Mouse (Mus musculus) kidney, embryonic 14.5 days (tissue): ENCODE results near the gene Gtpbp4. TPM values are rescaled to one million over a fixed set of nuclear protein-coding genes. Genes with fewer than 3 reads are reported as not detected.
A peak's percentile ranks its signal among the peaks of the same experiment; 100 is the strongest.
"Not testable (repeated sequence)": the region's sequence is repeated elsewhere in the genome, so short reads cannot be mapped to it uniquely, and the experiment has no call there.

ENCODE experiments used
- ATAC-seq: fragments of 200-750 bp; cut with Nextera tagmentation; 2 replicates; pipeline ENCODE4 v1.8.0; 2017; ENCODE audit warnings: moderate number of reproducible peaks, mild to moderate bottlenecking, moderate TSS enrichment, moderate library complexity; ENCODE audit not compliant: low FRiP score, low TSS enrichment
- H3K27ac ChIP-seq: fragments of 300-500 bp; sonication (generic); 2 replicates; pipeline ENCODE4 v1.5.1; 2014; ENCODE audit warnings: low read depth, mild to moderate bottlenecking, low read length, moderate library complexity, mixed read lengths
- H3K27me3 ChIP-seq: fragments of 300-500 bp; sonication (generic); 2 replicates; pipeline ENCODE4 v1.6.1; 2014; ENCODE audit warnings: mild to moderate bottlenecking, low read length; ENCODE audit not compliant: control insufficient read depth, insufficient read depth
- H3K36me3 ChIP-seq: fragments of 300-500 bp; sonication (generic); 2 replicates; pipeline ENCODE4 v1.6.1; 2014; ENCODE audit warnings: low read length, mixed read lengths; ENCODE audit not compliant: control insufficient read depth, insufficient read depth
- H3K4me1 ChIP-seq: fragments of 300-500 bp; sonication (generic); 2 replicates; pipeline ENCODE4 v1.6.1; 2014; ENCODE audit warnings: low read length, mixed read lengths; ENCODE audit not compliant: control insufficient read depth, insufficient read depth
- H3K4me2 ChIP-seq: fragments of 300-500 bp; sonication (generic); replicated peaks from 2 replicates; pipeline ENCODE4 v1.6.1; 2014; ENCODE audit warnings: low read depth, mild to moderate bottlenecking, low read length
- H3K4me3 ChIP-seq: fragments of 300-500 bp; sonication (generic); 2 replicates; pipeline ENCODE4 v1.5.1; 2014; ENCODE audit warnings: mild to moderate bottlenecking, low read length
- H3K9ac ChIP-seq: fragments of 300-500 bp; sonication (generic); 2 replicates; pipeline ENCODE4 v1.6.1; 2014; ENCODE audit warnings: low read depth, mild to moderate bottlenecking, low read length, moderate library complexity
- H3K9me3 ChIP-seq: fragments of 300-500 bp; sonication (generic); 2 replicates; pipeline ENCODE4 v1.6.1; 2016; ENCODE audit warnings: low read length; ENCODE audit not compliant: control insufficient read depth
- WGBS: fragments of 180-500 bp; shearing (Covaris S2); extraction: QIAGEN DNeasy Blood & Tissue Kit; methylation state at CpG from one replicate; pipeline ENCODE4 v1.1.7; 2014; 5-methylcytosine and 5-hydroxymethylcytosine counted together
- polyA plus RNA-seq: library from polyadenylated mRNA; unstranded; fragments of >200 nt; fragmentation: Nextera tagmentation; extraction: Ambion mirVana; gene quantifications from 2 replicates; pipeline ENCODE4 v1.2.1, GENCODE M21; 2014

The Gtpbp4 gene
- polyA plus RNA-seq, 1 experiment from 2014 or later, result 102 TPM

DNA sequence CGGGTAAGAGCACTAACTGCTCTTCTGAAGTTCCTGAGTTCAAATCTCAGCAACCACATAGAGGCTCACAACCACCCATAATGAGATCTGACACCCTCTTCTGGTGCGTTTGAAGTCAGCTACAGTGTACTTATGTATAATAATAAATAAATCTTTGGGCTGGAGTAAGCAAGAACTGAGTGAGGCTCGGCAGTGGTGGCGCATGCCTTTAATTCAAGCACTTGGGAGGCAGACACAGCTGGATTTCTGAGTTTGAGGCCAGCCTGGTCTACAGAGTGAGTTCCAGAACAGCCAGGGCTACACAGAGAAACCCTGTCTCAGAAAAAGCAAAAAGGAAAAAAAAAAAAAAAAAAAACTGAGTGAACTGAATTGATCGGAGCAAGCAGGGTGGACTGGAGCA is 1.3 kb upstream of the Gtpbp4 start:
- H3K36me3 ChIP-seq, H3K4me2 ChIP-seq, H3K9ac ChIP-seq, H3K27me3 ChIP-seq, H3K4me3 ChIP-seq, ATAC-seq, H3K4me1 ChIP-seq, H3K27ac ChIP-seq, H3K9me3 ChIP-seq: not testable (repeated sequence)
- WGBS, result 87% methylated on average over 5 of the region's 5 CpGs

DNA sequence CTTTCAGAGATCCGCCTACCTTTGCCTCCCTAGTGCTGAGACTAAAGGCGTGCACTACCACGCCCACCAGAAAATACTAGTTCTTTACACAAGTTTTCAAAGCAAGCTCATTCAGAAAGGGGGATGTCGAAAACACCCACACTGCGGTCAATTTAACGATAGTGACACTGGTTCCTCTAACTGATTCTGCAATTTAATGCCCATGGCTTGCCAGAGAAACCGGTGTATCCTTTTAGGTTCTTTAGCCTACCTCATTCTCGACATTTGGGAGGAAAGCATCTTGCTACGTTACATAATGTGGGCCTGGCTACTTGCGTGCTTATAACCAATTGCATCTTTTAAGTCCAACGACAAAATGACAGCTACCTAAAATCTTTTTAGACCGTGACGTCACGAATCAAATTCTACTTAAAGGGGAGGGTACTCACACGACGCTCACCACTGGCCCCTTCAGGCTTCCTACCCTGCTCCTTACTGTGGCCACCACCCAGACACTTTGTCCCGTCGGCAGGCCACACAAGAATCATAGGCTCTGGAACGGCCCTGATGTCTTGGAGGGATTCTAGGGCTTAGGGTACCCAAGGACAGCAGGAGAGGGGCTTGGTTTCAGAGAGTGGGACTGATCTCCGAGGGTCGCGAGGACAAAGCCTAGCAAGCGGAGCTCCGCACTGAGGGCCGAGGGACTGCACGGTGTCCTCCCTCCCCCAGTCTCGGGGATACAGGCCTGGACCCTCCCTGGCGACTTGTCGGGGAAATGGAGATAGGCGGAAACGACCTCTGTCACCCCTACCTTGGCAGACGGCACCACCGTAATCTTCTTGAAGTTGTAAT is 509 bp downstream of the Gtpbp4 start:
- Histone ChIP-seq H3K4me1 (peaks cover 7% of the 10 kb centered on the region), H3K36me3 (peaks cover 16% of the 10 kb centered on the region; the same call in 1 of the 2 replicates), H3K27ac (no peak overlapping the region), H3K27me3 (no peaks in the 10 kb centered on the region), H3K4me2 (peak overlapping the region; percentile 84), H3K4me3 (peak overlapping the region; percentile 93), H3K9me3 (no peaks in the 10 kb centered on the region), H3K9ac (peak overlapping the region; percentile 81)
- peak; percentile 67; the same call in 1 of the 2 replicates for ATAC-seq
- 4% methylated on average over 33 of the region's 33 CpGs for WGBS

DNA sequence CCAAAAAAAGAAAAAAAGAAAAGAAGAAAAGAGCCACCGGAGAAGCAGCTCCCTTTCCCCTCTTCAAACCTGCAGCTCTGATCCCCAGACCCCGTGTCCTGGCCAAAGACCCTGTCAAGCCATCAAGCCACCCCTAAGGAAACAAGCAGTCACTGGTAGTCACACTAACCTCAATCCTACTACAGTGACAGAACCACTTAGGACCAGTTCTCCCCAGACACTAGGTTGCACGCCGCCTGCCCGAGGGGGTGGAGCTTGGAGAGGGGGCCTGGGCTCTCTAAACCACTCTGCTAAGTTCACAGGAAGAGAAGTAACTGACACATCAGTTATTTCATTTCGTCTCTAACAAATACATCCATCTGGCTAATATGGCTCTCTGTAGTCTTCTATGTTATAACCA is 3.7 kb downstream of the Gtpbp4 start:
- H3K4me2 ChIP-seq, result no peak overlapping the region
- H3K9ac ChIP-seq, result no peak overlapping the region
- H3K36me3 ChIP-seq, result peaks cover 41% of the 10 kb centered on the region
- H3K27me3 ChIP-seq, result no peaks in the 10 kb centered on the region
- H3K27ac ChIP-seq, result no peak overlapping the region
- H3K9me3 ChIP-seq, result no peaks in the 10 kb centered on the region
- H3K4me1 ChIP-seq, result peaks cover 7% of the 10 kb centered on the region
- WGBS, result 93% methylated on average over 6 of the region's 6 CpGs
- H3K4me3 ChIP-seq, result no peak overlapping the region
- ATAC-seq, result no peak

DNA sequence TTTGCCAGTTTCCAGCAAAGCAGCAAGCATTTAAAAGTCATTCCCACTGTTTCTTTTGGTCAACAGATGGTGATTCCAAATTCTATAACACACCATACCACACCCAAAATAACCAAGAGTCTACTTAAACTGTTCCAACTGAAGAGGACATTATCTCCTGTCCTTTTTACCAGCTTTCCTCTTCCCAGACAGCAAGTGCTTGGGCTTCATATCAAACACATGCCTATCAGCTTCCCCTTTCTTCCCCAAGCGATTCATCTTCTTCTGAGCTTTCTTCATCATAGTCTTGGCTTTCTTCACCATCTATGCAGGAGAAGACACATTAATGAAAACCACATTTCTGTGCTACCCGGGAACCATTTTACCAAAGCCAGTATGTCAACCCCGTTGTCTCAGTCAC is 22.9 kb downstream of the Gtpbp4 start:
- Histone ChIP-seq H3K9me3 (no peaks in the 10 kb centered on the region), H3K4me2 (no peak overlapping the region), H3K27me3 (no peaks in the 10 kb centered on the region), H3K36me3 (peaks cover 83% of the 10 kb centered on the region), H3K4me3 (no peak overlapping the region), H3K27ac (no peak overlapping the region), H3K4me1 (no peaks in the 10 kb centered on the region), H3K9ac (no peak overlapping the region)
- 90% methylated on average over 3 of the region's 3 CpGs for WGBS
- ATAC-seq, result no peak

DNA sequence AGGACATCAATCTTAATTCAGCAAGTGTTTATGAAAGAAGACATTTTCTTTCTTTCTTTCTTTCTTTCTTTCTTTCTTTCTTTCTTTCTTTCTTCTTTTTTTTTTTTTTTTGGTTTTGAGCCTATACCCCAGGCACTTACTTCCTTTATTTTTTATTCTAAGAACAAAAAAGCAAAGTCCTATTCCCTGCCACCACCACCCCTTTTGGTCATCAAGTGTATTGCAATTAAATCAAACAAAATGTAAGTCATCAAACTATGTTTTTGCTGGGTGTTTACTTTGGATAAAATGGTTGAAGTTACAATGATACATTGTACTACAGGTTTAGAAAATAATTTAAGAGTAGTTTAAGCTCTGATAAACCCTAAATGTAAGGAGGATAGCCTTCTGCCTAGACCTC is 23.5 kb downstream of the Gtpbp4 start:
- no peak overlapping the region for H3K27ac ChIP-seq
- no peaks in the 10 kb centered on the region for H3K9me3 ChIP-seq
- peaks cover 80% of the 10 kb centered on the region for H3K36me3 ChIP-seq
- no peak overlapping the region for H3K4me2 ChIP-seq
- no peaks in the 10 kb centered on the region for H3K27me3 ChIP-seq
- H3K9ac ChIP-seq, result no peak overlapping the region
- ATAC-seq, result no peak
- no peaks in the 10 kb centered on the region for H3K4me1 ChIP-seq
- H3K4me3 ChIP-seq, result no peak overlapping the region

DNA sequence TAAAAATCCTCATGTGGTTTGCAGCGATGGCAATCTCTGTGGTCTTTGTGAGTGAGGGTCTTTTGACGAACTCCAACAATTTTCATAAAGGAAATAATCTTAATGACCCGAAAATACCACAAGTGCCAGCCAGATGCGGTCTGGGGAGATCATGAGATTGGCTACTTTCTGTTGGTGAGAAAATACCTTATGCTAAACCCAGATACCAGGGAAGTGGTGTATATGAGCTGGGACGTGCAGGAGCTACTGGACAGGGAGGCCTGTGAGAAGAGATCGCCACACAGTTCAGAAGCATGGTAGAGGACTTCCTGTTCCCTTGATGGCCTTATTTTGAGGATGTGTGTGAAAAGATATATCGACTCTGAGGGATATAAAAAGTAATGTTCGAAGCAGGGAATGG is 28.1 kb downstream of the Gtpbp4 start:
- no peaks in the 10 kb centered on the region for H3K4me1 ChIP-seq
- H3K4me2 ChIP-seq, result no peak overlapping the region
- no peak overlapping the region for H3K27ac ChIP-seq
- ATAC-seq, result no peak
- no peaks in the 10 kb centered on the region for H3K9me3 ChIP-seq
- peaks cover 34% of the 10 kb centered on the region for H3K36me3 ChIP-seq
- WGBS, result 92% methylated on average over 8 of the region's 8 CpGs
- no peak overlapping the region for H3K9ac ChIP-seq
- H3K4me3 ChIP-seq, result no peak overlapping the region
- H3K27me3 ChIP-seq, result no peaks in the 10 kb centered on the region

DNA sequence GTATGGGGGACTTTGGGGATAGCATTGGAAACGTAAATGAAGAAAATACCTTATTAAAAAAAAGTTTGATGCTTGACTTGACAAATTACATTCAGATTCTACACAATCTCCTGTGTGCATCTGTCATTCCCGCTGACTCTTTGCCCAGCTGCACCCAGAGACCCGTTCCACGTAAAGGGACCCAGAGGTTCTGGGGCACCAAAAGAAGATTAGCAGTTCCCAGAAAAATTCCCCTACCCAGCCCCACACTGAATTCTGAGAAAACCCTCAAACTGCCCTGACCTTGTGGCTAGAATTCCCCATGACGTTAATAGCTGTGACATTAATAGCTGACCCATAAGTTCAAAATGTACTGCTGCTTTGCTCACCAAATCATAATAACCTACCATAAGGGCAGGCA is 30.7 kb downstream of the Gtpbp4 start:
- Histone ChIP-seq H3K9me3 (no peaks in the 10 kb centered on the region), H3K27ac (no peak overlapping the region), H3K27me3 (no peaks in the 10 kb centered on the region), H3K4me3 (no peak overlapping the region), H3K4me1 (no peaks in the 10 kb centered on the region), H3K4me2 (no peak overlapping the region), H3K36me3 (peaks cover 16% of the 10 kb centered on the region; the same call in 1 of the 2 replicates), H3K9ac (no peak overlapping the region)
- 96% methylated on average over 5 of the region's 5 CpGs for WGBS
- no peak for ATAC-seq

DNA sequence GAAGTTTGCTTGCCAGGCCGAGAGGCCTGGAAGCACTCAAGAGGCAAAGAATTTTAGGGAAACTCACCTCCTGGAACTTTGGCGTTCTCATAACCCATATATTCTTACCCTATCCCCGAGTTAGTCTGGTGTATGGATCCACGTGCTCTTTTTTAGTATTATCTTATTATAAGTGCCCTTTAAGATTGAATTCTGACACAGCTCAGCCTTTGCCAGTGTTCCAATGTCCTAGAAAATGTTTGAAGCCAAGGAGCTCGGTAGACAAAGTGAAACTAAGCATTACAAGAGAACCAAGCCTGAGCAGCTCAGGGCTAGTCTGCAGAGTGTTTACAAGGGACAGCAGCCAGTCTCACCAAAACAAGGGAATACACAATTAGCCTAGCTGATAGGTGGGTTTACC is 33.6 kb downstream of the Gtpbp4 start:
- H3K27me3 ChIP-seq, H3K36me3 ChIP-seq, H3K9ac ChIP-seq, H3K4me2 ChIP-seq, H3K4me3 ChIP-seq, ATAC-seq, H3K9me3 ChIP-seq, H3K4me1 ChIP-seq, H3K27ac ChIP-seq: not testable (repeated sequence)
- 41% methylated on average over 5 of the region's 5 CpGs for WGBS

DNA sequence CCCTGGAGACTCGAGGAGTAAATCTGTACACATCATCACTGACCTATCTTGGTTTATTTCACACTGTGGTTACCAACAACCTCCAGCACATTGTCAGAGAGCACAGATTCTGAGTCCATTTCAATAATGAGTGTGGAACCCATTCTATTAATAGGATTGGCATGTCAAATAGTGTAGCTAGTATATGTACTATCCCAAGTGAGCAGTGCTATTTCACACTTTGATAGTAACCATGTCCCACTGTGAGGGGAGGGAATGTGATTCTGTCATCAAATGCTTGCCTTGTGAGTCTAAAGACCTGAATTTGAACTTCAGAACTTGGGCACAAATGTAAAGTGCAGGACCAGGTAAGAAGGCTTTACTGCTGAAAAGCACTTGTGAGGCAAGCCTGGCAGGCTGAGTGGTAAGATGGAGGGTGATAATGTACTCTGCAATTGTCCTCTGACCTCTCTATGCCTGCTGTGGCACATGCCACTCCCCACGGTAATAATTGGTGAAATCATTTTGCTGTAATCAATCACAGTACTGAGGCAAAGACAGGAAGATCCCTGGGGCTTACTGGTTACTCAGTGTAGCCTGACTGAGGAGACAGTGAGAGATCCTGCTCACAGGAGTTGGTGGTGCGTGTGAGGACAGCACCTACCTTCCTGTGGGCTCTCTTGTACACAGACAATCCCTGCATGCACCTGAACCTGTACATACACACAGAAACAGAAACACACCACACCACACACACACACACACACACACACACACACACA is 34.6 kb downstream of the Gtpbp4 start:
- not testable (repeated sequence) for H3K9me3 ChIP-seq, H3K4me1 ChIP-seq, H3K27me3 ChIP-seq, H3K9ac ChIP-seq, H3K4me2 ChIP-seq, H3K27ac ChIP-seq, H3K4me3 ChIP-seq, H3K36me3 ChIP-seq, ATAC-seq
- 71% methylated on average over 3 of the region's 3 CpGs for WGBS
